Mouse (Mus musculus) cerebellum, adult 2 months (tissue): ENCODE measurements around the gene Foxb1.

Experiments
- CTCF ChIP-seq: fragments of 200-500 bp; IDR thresholded peaks from 2 replicates; pipeline ENCODE4 v1.5.1; 2011; ENCODE audit warnings: low read depth, mild to moderate bottlenecking, control low read depth, low read length, moderate library complexity, borderline replicate concordance; ENCODE audit not compliant: insufficient read depth
- POLR2A ChIP-seq: fragments of 200-500 bp; IDR thresholded peaks from 2 replicates; pipeline ENCODE4 v1.6.1; 2011; ENCODE audit warnings: low read length, control low read depth, borderline replicate concordance; ENCODE audit not compliant: insufficient read depth

DNA sequence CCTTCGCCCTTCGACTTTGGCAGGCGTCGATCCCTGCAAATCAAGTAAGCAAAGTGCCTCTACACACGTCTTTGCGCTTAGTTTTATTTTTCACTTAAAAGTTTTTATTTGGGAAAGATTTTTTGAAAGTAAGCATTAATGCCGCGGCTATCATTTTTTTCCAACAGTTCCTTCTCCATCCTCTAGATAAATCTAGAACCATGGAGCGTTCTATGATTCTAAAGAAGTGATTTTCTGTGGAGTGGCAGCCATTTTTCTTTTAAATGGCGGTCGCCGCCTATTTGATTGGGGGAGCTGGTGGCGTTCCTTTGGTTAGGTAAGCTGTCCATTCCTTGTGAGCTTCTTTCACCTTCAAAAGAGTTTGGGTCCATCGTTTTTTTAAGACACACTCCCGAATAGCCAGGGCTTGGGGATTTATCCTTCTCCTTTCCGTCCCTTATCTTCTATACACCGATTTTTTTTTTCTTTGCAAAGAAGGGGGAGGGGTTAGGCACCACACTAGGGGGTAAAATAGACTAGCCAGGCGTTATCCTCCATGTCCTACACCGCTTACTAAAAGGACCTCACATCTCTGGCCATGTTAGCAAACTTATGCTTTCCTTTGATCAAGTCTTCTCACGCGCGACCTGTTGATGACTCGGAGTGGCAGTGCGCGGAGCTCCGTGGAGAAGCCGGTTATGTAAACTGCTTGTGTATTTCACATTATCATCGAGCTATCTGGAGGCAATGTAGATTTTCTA is 7.6 kb upstream of the Foxb1 start:
- TF ChIP-seq POLR2A: no peak
- TF ChIP-seq CTCF: no peak
